Mouse (Mus musculus): Measurements from ENCODE around the gene Slc22a4. TPM values are rescaled to one million over a fixed set of nuclear protein-coding genes. Genes with fewer than 3 reads are reported as not detected.

The Slc22a4 gene
- total and polyA plus RNA-seq, 2 experiments from 2014 or later = 0.96 to 2.1 TPM

GRCm38 (mm10) chr11:54018893-54019732, 8.8 kb downstream of the Slc22a4 start:
- WGBS = 76% methylated on average over 3 of the region's 3 CpGs

GRCm38 (mm10) chr11:54017596-54017995, 10.3 kb downstream of the Slc22a4 start:
- H3K4me3 ChIP-seq (ENCODE audit: low read depth, low read length) = no peak overlapping the region
- H3K27me3 ChIP-seq (ENCODE audit: control insufficient read depth, insufficient read depth, low read length) = no peaks in the 10 kb centered on the region
- WGBS = 74% methylated on average over 4 of the region's 4 CpGs
- TF ChIP-seq EP300 (IDR thresholded peaks at IDR 0.05; ENCODE audit: low read depth) (no peak), CTCF (IDR thresholded peaks at IDR 0.05; ENCODE audit: low read depth) (no peak)
- H3K9ac ChIP-seq (replicated peaks; ENCODE audit: low read depth, low read length) = no peak overlapping the region
- no peaks in the 10 kb centered on the region for H3K4me1 ChIP-seq (ENCODE audit: control insufficient read depth, insufficient read depth)
- H3K36me3 ChIP-seq (replicated peaks; ENCODE audit: control insufficient read depth, insufficient read depth, low read length) = no peaks in the 10 kb centered on the region
- H3K4me2 ChIP-seq (ENCODE audit: low read depth, low read length) = no peak overlapping the region
- DNase-seq (ENCODE audit: low spot score) = no peak
- no peak overlapping the region for H3K27ac ChIP-seq (ENCODE audit: low read depth)
- H3K9me3 ChIP-seq (replicated peaks; ENCODE audit: control insufficient read depth, low read length) = no peaks in the 10 kb centered on the region
- ATAC-seq (ENCODE audit: insufficient read depth, low read depth) = no peak

More at GRCm38 (mm10) chr11:54018893-54019732, 8.8 kb downstream of the Slc22a4 start:
- no peak for ATAC-seq (ENCODE audit: insufficient read depth, low read depth)
- DNase-seq (ENCODE audit: low spot score) = no peak
- Histone ChIP-seq H3K4me2 (ENCODE audit: low read depth, low read length) (no peak overlapping the region), H3K4me1 (ENCODE audit: control insufficient read depth, insufficient read depth) (no peaks in the 10 kb centered on the region), H3K4me3 (ENCODE audit: low read depth, low read length) (no peak overlapping the region), H3K36me3 (replicated peaks; ENCODE audit: control insufficient read depth, insufficient read depth, low read length) (no peaks in the 10 kb centered on the region), H3K27ac (ENCODE audit: low read depth) (no peak overlapping the region), H3K9ac (replicated peaks; ENCODE audit: low read depth, low read length) (no peak overlapping the region), H3K27me3 (ENCODE audit: control insufficient read depth, insufficient read depth, low read length) (no peaks in the 10 kb centered on the region), H3K9me3 (replicated peaks; ENCODE audit: control insufficient read depth, low read length) (no peaks in the 10 kb centered on the region)
- TF ChIP-seq CTCF (IDR thresholded peaks at IDR 0.05; ENCODE audit: low read depth) (no peak), EP300 (IDR thresholded peaks at IDR 0.05; ENCODE audit: low read depth) (no peak)

- H3K27ac ChIP-seq (ENCODE audit: low read depth) = no peak overlapping the region
- no peak overlapping the region for H3K9ac ChIP-seq (replicated peaks; ENCODE audit: low read depth, low read length)
- H3K4me1 ChIP-seq (ENCODE audit: control insufficient read depth, insufficient read depth) = no peaks in the 10 kb centered on the region
- H3K27me3 ChIP-seq (ENCODE audit: control insufficient read depth, insufficient read depth, low read length) = no peaks in the 10 kb centered on the region
- no peak for ATAC-seq (ENCODE audit: insufficient read depth, low read depth)
- no peak overlapping the region for H3K4me3 ChIP-seq (ENCODE audit: low read depth, low read length)
- 77% methylated on average over 8 of the region's 8 CpGs for WGBS
- DNase-seq (ENCODE audit: low spot score) = no peak
- no peaks in the 10 kb centered on the region for H3K36me3 ChIP-seq (replicated peaks; ENCODE audit: control insufficient read depth, insufficient read depth, low read length)
- no peak for TF ChIP-seq EP300 (IDR thresholded peaks at IDR 0.05; ENCODE audit: low read depth)
- TF ChIP-seq CTCF (IDR thresholded peaks at IDR 0.05; ENCODE audit: low read depth) = no peak
- H3K4me2 ChIP-seq (ENCODE audit: low read depth, low read length) = no peak overlapping the region
- no peaks in the 10 kb centered on the region for H3K9me3 ChIP-seq (replicated peaks; ENCODE audit: control insufficient read depth, low read length)
These were observed 11.8 kb downstream of the Slc22a4 start for GRCm38 (mm10) chr11:54016051-54016450.

GRCm38 (mm10) chr11:54012961-54013360, 14.9 kb downstream of the Slc22a4 start:
- 81% methylated on average over 5 of the region's 5 CpGs for WGBS
- no peak for TF ChIP-seq EP300 (IDR thresholded peaks at IDR 0.05; ENCODE audit: low read depth)
- TF ChIP-seq CTCF (IDR thresholded peaks at IDR 0.05; ENCODE audit: low read depth) = no peak

GRCm38 (mm10) chr11:54011255-54011654, 16.6 kb downstream of the Slc22a4 start:
- H3K4me3 ChIP-seq (ENCODE audit: low read depth, low read length) = no peak overlapping the region
- H3K9me3 ChIP-seq (replicated peaks; ENCODE audit: control insufficient read depth, low read length) = no peaks in the 10 kb centered on the region
- no peaks in the 10 kb centered on the region for H3K27me3 ChIP-seq (ENCODE audit: control insufficient read depth, insufficient read depth, low read length)
- no peak overlapping the region for H3K27ac ChIP-seq (ENCODE audit: low read depth)
- no peak for ATAC-seq (ENCODE audit: insufficient read depth, low read depth)
- DNase-seq (ENCODE audit: low spot score) = no peak
- 77% methylated on average over 2 of the region's 2 CpGs for WGBS
- H3K4me2 ChIP-seq (ENCODE audit: low read depth, low read length) = no peak overlapping the region
- H3K36me3 ChIP-seq (replicated peaks; ENCODE audit: control insufficient read depth, insufficient read depth, low read length) = no peaks in the 10 kb centered on the region
- no peak for TF ChIP-seq EP300 (IDR thresholded peaks at IDR 0.05; ENCODE audit: low read depth)
- no peak for TF ChIP-seq CTCF (IDR thresholded peaks at IDR 0.05; ENCODE audit: low read depth)
- no peak overlapping the region for H3K9ac ChIP-seq (replicated peaks; ENCODE audit: low read depth, low read length)
- H3K4me1 ChIP-seq (ENCODE audit: control insufficient read depth, insufficient read depth) = peaks cover 3% of the 10 kb centered on the region; the same call in 1 of the 2 replicates

More at GRCm38 (mm10) chr11:54012961-54013360, 14.9 kb downstream of the Slc22a4 start:
- DNase-seq (ENCODE audit: low spot score) (no peak), ATAC-seq (ENCODE audit: insufficient read depth, low read depth) (no peak)
- Histone ChIP-seq H3K4me1 (ENCODE audit: control insufficient read depth, insufficient read depth) (no peaks in the 10 kb centered on the region), H3K4me2 (ENCODE audit: low read depth, low read length) (no peak overlapping the region), H3K4me3 (ENCODE audit: low read depth, low read length) (no peak overlapping the region), H3K36me3 (replicated peaks; ENCODE audit: control insufficient read depth, insufficient read depth, low read length) (no peaks in the 10 kb centered on the region), H3K9ac (replicated peaks; ENCODE audit: low read depth, low read length) (no peak overlapping the region), H3K27me3 (ENCODE audit: control insufficient read depth, insufficient read depth, low read length) (no peaks in the 10 kb centered on the region), H3K27ac (ENCODE audit: low read depth) (no peak overlapping the region), H3K9me3 (replicated peaks; ENCODE audit: control insufficient read depth, low read length) (no peaks in the 10 kb centered on the region)

Measured in heart, postnatal 0 days (tissue).